In the genomic region with DNA sequence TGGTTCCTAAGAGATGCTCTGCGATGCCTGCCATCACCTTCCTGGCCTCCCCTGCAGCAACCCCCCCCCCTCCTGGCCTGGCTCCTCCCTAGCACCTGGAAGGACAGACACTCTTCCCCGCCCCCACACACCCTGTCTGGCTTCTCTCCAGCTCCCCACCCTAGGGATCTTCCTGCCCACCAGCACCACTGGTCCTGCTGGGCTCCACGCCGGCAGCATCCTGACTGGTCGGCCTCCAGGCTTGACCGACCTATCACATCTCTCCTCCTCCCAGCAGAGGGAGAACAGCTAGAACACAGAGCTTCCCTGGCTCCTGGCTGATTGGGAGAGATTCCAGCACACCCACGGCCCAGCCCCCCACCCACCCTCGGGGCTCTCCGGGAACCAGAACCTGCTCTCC, we compare ENCODE assay signal across 10 mouse cellular contexts. TPM values are rescaled to one million over a fixed set of nuclear protein-coding genes. Genes with fewer than 3 reads are reported as not detected.
DNase-seq lines count a peak whose midpoint lies in the region; ATAC-seq and TF ChIP-seq lines count a peak whose summit lies in the region.
"Had no signal": no experiment of that assay in that cellular context is flagged by ENCODE, and none has a peak within 500 bp of the region (broad histone marks: within the 10 kb centered on the region; RNA-seq: fewer than 3 reads in every experiment).

No protein-coding gene starts in this region.

- no peaks in the 10 kb centered on the region for H3K36me3 ChIP-seq in forebrain, embryonic 12.5 days (replicated peaks)
- H3K36me3 ChIP-seq: G1E; liver, embryonic 13.5 days had no signal

- intact Hi-C loops in left cerebral cortex, adult 2 months (cut with DNase I), result loop anchor here (1.0 kb wide), 1 partner anchor 13 kb away; no protein-coding TSS in a partner anchor
- intact Hi-C loops in left cerebral cortex, postnatal 14 days (cut with DNase I), result no loop called here

- H3K27me3 ChIP-seq in forebrain, embryonic 12.5 days, result peaks cover 39% of the 10 kb centered on the region; the same call in 1 of the 2 replicates

- H3K9ac ChIP-seq in forebrain, embryonic 12.5 days, result 0 out of 2 replicates have a peak overlapping the region, but pooled peaks have one; percentile 1
- H3K9ac ChIP-seq: liver, embryonic 13.5 days had no signal

- H3K4me2 ChIP-seq in forebrain, embryonic 12.5 days, result peak overlapping the region; percentile 39
- H3K4me2 ChIP-seq: liver, embryonic 13.5 days had no signal

- TF ChIP-seq CTCF in left cerebral cortex, adult 2 months (IDR thresholded peaks at IDR 0.05), result peak; percentile 21

- peak overlapping the region; percentile 83 for H3K27ac ChIP-seq in left cerebral cortex, adult 2 months
- H3K27ac ChIP-seq in forebrain, embryonic 12.5 days, result peak overlapping the region; percentile 89
- H3K27ac ChIP-seq: liver, embryonic 13.5 days had no signal

- peak; percentile 51 for ATAC-seq in forebrain, embryonic 12.5 days (ENCODE audit: low FRiP score)

- WGBS in forebrain, embryonic 12.5 days, result 5% methylated on average over 9 of the region's 9 CpGs

- H3K4me1 ChIP-seq in forebrain, embryonic 12.5 days, result peaks cover 87% of the 10 kb centered on the region
- H3K4me1 ChIP-seq: liver, embryonic 13.5 days had no signal

- DNase-seq in left cerebral cortex, adult 2 months (ENCODE audit: extremely low spot score in 1 of 2, low spot score in 2 of 2), result peak; percentile 70 to 75
- no peak for DNase-seq in left cerebral cortex, adult 11 months (ENCODE audit: low spot score)
- DNase-seq in left cerebral cortex, postnatal 14 days (ENCODE audit: low spot score in 2 of 2), result peak; percentile 66 to 91
- peak; percentile 77 to 83 for DNase-seq in right cerebral cortex, postnatal 10 days (ENCODE audit: low spot score in 2 of 2)
- no peak for DNase-seq in kidney, postnatal 14 days
- DNase-seq in cerebellum, postnatal 4 days (ENCODE audit: low spot score in 2 of 2), result no peak
- no peak for DNase-seq in lung, postnatal 14 days
- DNase-seq: liver, embryonic 13.5 days had no signal

- H3K9me3 ChIP-seq in forebrain, embryonic 12.5 days, result no peaks in the 10 kb centered on the region
- H3K9me3 ChIP-seq: G1E; liver, embryonic 13.5 days had no signal

- H3K4me3 ChIP-seq in left cerebral cortex, adult 2 months, result no peak overlapping the region
- H3K4me3 ChIP-seq in forebrain, embryonic 12.5 days (replicated peaks), result no peak overlapping the region
- H3K4me3 ChIP-seq: liver, embryonic 13.5 days had no signal

RNA-seq across cellular contexts. Expression of gene Elfn2, which starts 34.5 kb away (rescaled TPM):
- 100 to 1,000 TPM; 144 to 177 TPM for total RNA-seq in left cerebral cortex, adult 2 months (2021)
- 1.2 TPM in 2 replicates for polyA plus RNA-seq in forebrain, embryonic 12.5 days (2016; fragmentation: Nextera tagmentation; extraction: Ambion mirVana)
- 100 to 1,000 TPM; 117 to 127 TPM for total RNA-seq in left cerebral cortex, postnatal 14 days (2021)
- polyA plus RNA-seq: G1E had no signal

Comparison
In these comparisons a context has a peak if more than half of its experiments do, and no peak if none do; other contexts are left out.
1. DNase-seq: peak in left cerebral cortex, adult 2 months (2 of 2), left cerebral cortex, postnatal 14 days (2 of 2) and right cerebral cortex, postnatal 10 days (2 of 2); none in left cerebral cortex, adult 11 months (single experiment), kidney, postnatal 14 days (single experiment), cerebellum, postnatal 4 days (0 of 2) and lung, postnatal 14 days (single experiment).